Mouse (Mus musculus) neural tube, embryonic 14.5 days (tissue): ENCODE data around the gene Sst. TPM values are rescaled to one million over a fixed set of nuclear protein-coding genes. Genes with fewer than 3 reads are reported as not detected.

Experiments
- ATAC-seq: fragments of 200-750 bp; cut with Nextera tagmentation; 2 replicates; pipeline ENCODE4 v1.8.0; 2017; ENCODE audit warnings: low read depth, mild to moderate bottlenecking, moderate TSS enrichment, moderate library complexity
- H3K27ac ChIP-seq: fragments of 300-500 bp; sonication (generic); 2 replicates; pipeline ENCODE4 v1.5.1; 2014; ENCODE audit warnings: low read depth, mild to moderate bottlenecking, control low read depth, low read length, moderate library complexity, mixed read lengths
- H3K27me3 ChIP-seq: fragments of 300-500 bp; sonication (generic); 2 replicates; pipeline ENCODE4 v1.6.1; 2014; ENCODE audit warnings: low read length; ENCODE audit not compliant: control insufficient read depth, insufficient read depth
- H3K36me3 ChIP-seq: fragments of 300-500 bp; sonication (generic); 2 replicates; pipeline ENCODE4 v1.6.1; 2014; ENCODE audit warnings: low read length, mixed read lengths; ENCODE audit not compliant: control insufficient read depth, insufficient read depth
- H3K4me1 ChIP-seq: fragments of 300-500 bp; sonication (generic); 2 replicates; pipeline ENCODE4 v1.6.1; 2014; ENCODE audit warnings: low read length; ENCODE audit not compliant: control insufficient read depth, insufficient read depth
- H3K4me2 ChIP-seq: fragments of 300-500 bp; sonication (generic); 2 replicates; pipeline ENCODE4 v1.6.1; 2014; ENCODE audit warnings: mild to moderate bottlenecking, low read depth, low read length, control low read depth
- H3K4me3 ChIP-seq: fragments of 300-500 bp; sonication (generic); 2 replicates; pipeline ENCODE4 v1.5.1; 2014; ENCODE audit warnings: low read depth, low read length, control low read depth, mixed read lengths
- H3K9ac ChIP-seq: fragments of 300-500 bp; sonication (generic); replicated peaks from 2 replicates; pipeline ENCODE4 v1.6.1; 2014; ENCODE audit warnings: low read depth, mild to moderate bottlenecking, control low read depth, low read length, mixed read lengths
- H3K9me3 ChIP-seq: fragments of 300-500 bp; sonication (generic); 2 replicates; pipeline ENCODE4 v1.6.1; 2016; ENCODE audit warnings: low read length; ENCODE audit not compliant: control insufficient read depth
- WGBS: fragments of 180-500 bp; shearing (Covaris S2); extraction: QIAGEN DNeasy Blood & Tissue Kit; methylation state at CpG from one replicate; pipeline ENCODE4 v1.1.7; 2014; 5-methylcytosine and 5-hydroxymethylcytosine counted together
- polyA plus RNA-seq: library from polyadenylated mRNA; unstranded; fragments of >200 nt; fragmentation: Nextera tagmentation; extraction: Ambion mirVana; gene quantifications from 2 replicates; pipeline ENCODE4 v1.2.1, GENCODE M21; 2014

Sst gene
- polyA plus RNA-seq: 202 and 248 TPM in 2 replicates

DNA sequence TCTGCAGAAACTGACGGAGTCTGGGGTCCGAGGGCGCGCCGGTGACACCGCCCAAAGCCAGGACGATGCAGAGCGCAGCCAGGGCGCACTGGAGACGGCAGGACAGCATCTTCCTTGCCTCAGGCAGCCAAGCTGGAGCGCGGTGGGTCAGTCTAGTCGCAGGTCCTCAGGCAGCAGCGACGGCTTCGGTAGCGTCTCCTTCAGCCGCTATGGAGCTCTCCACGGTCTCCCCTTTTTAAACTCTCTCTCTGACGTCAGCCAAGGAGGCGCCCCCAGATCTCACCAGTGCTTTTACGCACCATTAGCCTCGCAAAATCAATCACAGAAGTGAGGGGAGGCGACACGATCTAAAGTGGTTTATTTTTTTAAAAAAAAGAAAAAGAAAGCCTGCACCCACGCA is at the start of gene Sst:
TSS of gene Sst (minus strand) at position 323 of the 400 bp plus-strand sequence.
- ATAC-seq: peak; percentile 50; the same call in 1 of the 2 replicates
- Histone ChIP-seq H3K4me3 (peak within 1 kb of the TSS; percentile 17), H3K9ac (0 out of 2 replicates have a peak within 1 kb of the TSS, but pooled peaks have one; percentile 3), H3K36me3 (no peaks in the 10 kb centered on the region), H3K9me3 (no peaks in the 10 kb centered on the region), H3K4me1 (peaks cover 3% of the 10 kb centered on the region; the same call in 1 of the 2 replicates), H3K27me3 (0 out of 2 replicates have a peak, but pooled peaks cover 8% of the 10 kb centered on the region), H3K27ac (no peak within 1 kb of the TSS), H3K4me2 (peak within 1 kb of the TSS; percentile 39)
- WGBS: 4% methylated on average over 26 of the region's 26 CpGs

DNA sequence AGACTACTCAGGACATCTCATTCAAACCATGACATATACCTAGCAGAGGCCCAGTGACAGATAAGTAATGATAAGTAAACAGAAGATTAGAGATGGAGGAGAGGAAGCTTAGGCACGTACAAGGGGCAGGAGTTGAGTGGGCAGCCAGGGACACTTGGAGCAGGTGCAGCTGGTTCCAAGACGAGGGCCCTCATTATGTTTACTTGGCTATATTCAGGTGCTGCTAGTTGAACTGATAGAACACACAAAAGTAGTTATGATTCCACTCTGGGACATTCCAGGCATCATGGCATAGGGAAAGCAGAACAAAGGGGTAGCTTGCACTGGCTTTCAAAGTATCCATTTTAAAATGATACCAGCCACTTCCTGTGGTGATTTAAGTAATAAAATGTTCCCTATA is 43.6 kb upstream of the Sst start:
- no peaks in the 10 kb centered on the region for H3K36me3 ChIP-seq
- no peak overlapping the region for H3K4me3 ChIP-seq
- H3K9me3 ChIP-seq: no peaks in the 10 kb centered on the region
- no peak overlapping the region for H3K9ac ChIP-seq
- ATAC-seq: no peak
- H3K4me2 ChIP-seq: no peak overlapping the region
- H3K4me1 ChIP-seq: no peaks in the 10 kb centered on the region
- no peak overlapping the region for H3K27ac ChIP-seq
- 81% methylated on average over 2 of the region's 2 CpGs for WGBS
- H3K27me3 ChIP-seq: no peaks in the 10 kb centered on the region

DNA sequence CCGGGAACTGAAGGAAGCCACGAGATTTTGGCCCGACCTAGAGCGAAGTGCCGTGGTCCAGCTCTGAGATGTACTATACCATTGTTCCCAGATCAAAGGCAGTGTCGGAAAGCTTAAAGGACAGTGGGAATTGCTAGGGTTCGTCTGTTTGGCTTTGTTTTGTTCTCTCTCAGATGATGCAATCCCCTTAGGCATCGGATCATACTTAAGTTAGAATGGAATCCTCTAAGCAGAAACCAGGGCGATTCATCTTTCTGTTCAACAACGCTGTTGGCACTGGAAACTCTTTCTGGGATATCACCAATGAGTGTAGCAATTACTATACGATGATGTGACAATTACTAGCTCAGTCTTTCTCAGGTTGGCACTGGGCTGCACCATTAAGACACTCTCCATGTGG is 41.5 kb upstream of the Sst start, which contains the start of gene Rtp2:
TSS of gene Rtp2 (minus strand) at position 101 of the 400 bp plus-strand sequence.
- 61% methylated on average over 11 of the region's 11 CpGs for WGBS
- Histone ChIP-seq H3K27me3 (no peaks in the 10 kb centered on the region), H3K4me3 (no peak within 1 kb of the TSS), H3K27ac (no peak within 1 kb of the TSS), H3K9ac (no peak within 1 kb of the TSS), H3K4me1 (no peaks in the 10 kb centered on the region), H3K4me2 (no peak within 1 kb of the TSS), H3K9me3 (no peaks in the 10 kb centered on the region), H3K36me3 (no peaks in the 10 kb centered on the region)
- ATAC-seq: no peak

DNA sequence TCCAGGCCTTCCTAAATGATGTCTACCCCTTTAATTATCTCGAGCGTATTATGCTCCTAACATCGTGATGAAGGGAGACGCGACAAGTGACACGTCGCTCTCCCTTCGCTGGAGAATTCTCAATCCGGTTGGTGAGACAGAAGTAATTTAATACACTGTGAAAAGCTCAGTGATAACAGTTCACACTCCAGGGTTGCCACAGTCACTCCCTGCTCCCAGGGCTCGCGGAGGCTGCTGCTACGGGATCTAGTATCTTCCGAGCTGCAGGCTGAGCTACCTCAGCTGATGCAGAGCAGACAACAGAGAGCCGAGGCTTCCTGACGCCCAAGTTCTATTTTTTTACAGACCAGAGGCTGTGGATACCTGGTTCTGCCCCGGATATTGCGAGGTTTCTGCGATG is 40.5 kb upstream of the Sst start:
- Histone ChIP-seq H3K4me3 (no peak overlapping the region), H3K4me1 (no peaks in the 10 kb centered on the region), H3K4me2 (no peak overlapping the region), H3K27ac (no peak overlapping the region), H3K36me3 (no peaks in the 10 kb centered on the region), H3K9ac (no peak overlapping the region), H3K27me3 (no peaks in the 10 kb centered on the region), H3K9me3 (no peaks in the 10 kb centered on the region)
- no peak for ATAC-seq
- 85% methylated on average over 18 of the region's 18 CpGs for WGBS

DNA sequence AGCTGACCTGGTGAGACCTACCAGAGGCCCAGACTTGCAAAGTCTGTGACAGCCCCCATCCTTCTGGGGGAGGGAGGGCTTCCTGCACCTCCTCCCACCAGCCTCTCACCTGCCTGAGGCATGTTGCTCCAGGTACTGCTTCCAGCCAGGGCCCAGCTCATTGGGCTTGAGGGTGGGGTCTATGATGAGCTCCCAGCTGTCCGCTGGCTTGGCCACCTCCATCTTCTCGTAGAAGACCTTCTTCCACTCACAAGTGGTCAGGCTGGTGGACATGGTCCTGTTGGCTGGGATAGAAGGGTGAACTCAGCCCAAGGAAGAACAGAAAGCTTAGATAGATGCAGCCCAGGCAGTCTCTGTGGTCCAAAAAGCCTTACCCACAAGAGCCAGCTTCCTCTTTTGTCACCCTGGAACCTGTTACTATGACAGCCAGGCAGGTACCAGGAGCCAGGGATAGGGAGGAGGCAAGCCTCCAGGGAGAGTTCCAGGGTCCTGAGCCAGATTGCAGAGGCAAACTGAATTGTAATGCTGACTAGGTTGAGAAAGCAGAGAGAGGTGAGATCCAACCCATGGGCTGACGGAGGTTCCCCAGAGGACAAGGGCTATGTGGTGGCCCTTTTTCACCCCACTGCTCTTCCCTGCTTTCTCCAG is 39.8 kb upstream of the Sst start:
- WGBS: 90% methylated on average over 3 of the region's 3 CpGs

DNA sequence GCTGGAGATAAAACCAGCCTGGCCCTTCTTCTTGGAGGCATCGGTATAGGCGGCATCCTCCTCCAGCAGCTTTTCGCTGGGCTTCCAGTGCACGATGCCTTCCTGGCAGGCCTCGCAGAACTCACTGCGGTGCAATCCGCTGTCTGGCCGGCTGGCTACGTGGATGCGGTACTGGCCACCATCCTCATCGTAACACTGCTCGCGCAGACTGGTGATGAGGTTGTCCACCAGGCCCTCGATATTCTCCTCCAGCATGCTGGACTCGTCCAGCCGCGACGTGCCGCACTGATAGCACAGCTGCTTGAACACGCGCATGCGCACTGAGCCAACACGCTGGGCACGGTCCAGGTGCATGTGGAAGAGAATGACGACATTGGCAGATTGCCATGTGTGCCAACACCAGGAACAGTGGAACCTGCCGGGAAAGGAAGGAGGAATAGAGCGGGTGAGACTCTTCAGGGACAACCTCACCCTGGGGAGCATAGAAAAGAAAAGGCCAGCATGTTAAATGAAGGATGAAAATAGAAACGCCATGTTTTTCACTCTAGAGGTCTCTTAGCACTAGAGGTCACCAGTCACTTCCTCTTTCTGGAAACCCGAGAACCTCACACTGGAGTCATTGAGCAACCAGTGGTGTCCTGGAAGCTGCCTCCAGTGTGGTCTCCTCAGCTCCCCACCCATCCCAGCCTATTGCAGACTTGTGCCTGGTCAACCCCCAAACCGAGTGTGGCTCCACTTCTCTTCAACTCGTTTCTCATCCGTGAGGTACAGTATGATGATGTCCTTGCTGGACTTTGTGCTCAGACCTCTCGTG is 36.8 kb upstream of the Sst start:
- Histone ChIP-seq H3K27me3 (no peaks in the 10 kb centered on the region), H3K4me3 (no peak overlapping the region), H3K4me2 (no peak overlapping the region), H3K36me3 (no peaks in the 10 kb centered on the region), H3K4me1 (no peaks in the 10 kb centered on the region), H3K27ac (no peak overlapping the region), H3K9ac (no peak overlapping the region), H3K9me3 (no peaks in the 10 kb centered on the region)
- WGBS: 90% methylated on average over 33 of the region's 33 CpGs
- no peak for ATAC-seq

More for the DNA sequence above, 39.8 kb upstream of the Sst start:
- Histone ChIP-seq H3K4me1 (no peaks in the 10 kb centered on the region), H3K4me2 (no peak overlapping the region), H3K9me3 (no peaks in the 10 kb centered on the region), H3K27ac (no peak overlapping the region), H3K36me3 (no peaks in the 10 kb centered on the region), H3K4me3 (no peak overlapping the region), H3K27me3 (no peaks in the 10 kb centered on the region), H3K9ac (no peak overlapping the region)
- ATAC-seq: no peak

DNA sequence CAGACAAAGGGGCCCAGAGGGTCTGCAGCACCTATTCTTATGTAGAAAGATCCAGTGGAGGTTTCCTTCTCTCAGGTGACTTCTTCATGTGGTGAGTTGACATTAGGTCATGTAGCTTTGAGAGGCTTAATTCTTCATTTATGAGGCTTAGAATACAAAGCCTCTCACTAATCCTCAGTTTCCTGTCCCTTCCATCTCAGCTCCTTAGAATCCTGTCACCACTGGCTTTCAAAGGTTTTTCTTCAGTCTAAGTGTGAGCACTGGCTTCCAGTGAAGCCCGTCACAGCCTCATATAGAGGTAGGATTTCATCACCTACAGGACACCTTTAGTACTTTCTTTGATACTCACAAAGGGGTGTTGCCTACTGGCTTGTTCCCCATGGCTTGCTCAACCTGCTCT is 32.1 kb upstream of the Sst start:
- H3K4me3 ChIP-seq: no peak overlapping the region
- 92% methylated on average over 1 of the region's 1 CpGs for WGBS
- no peak overlapping the region for H3K4me2 ChIP-seq
- H3K9ac ChIP-seq: no peak overlapping the region
- no peaks in the 10 kb centered on the region for H3K36me3 ChIP-seq
- H3K4me1 ChIP-seq: no peaks in the 10 kb centered on the region
- no peak overlapping the region for H3K27ac ChIP-seq
- H3K27me3 ChIP-seq: no peaks in the 10 kb centered on the region
- no peak for ATAC-seq
- H3K9me3 ChIP-seq: no peaks in the 10 kb centered on the region

DNA sequence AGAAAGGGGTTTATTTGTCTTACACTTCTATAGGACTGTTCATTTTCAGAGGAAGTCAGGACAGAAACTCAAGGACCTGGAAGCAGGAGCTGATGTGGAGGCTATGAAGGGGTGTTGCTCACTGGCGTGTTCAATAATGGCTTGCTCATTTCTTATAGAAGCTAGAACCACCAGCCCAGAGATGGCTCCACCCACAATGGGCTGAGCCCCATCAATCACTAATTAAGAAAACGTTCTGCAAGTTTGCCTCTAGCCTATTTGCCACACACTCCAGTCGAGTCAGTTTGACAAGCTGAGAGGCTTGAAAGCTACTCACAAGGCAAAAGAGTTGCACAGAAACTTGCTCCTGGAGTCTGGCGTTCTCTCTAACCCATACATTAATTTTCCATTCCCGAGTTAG is 30.9 kb upstream of the Sst start:
- no peak overlapping the region for H3K4me3 ChIP-seq
- no peaks in the 10 kb centered on the region for H3K27me3 ChIP-seq
- no peaks in the 10 kb centered on the region for H3K9me3 ChIP-seq
- no peak overlapping the region for H3K4me2 ChIP-seq
- H3K27ac ChIP-seq: no peak overlapping the region
- 76% methylated on average over 5 of the region's 5 CpGs for WGBS
- no peaks in the 10 kb centered on the region for H3K4me1 ChIP-seq
- no peak for ATAC-seq
- H3K9ac ChIP-seq: no peak overlapping the region
- H3K36me3 ChIP-seq: no peaks in the 10 kb centered on the region

DNA sequence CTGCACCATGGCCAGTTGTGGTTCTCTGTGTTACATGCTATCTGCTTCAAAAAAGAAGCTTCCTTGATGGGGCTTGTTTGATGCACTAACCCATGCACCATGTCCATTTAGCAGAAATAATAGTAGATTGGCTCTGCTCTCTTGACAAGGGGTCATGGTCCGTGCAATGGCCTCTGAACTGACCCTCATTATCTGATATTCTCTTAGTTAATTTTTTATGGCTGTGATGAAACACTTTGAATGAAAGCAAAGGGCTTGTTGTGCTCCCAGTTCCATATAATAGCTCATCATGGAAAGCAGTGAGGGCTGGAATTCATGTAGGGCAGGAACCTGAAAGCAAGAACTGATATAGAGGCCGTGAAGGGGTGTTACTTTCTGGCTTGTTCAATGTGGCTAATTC is 28.7 kb upstream of the Sst start:
- H3K27ac ChIP-seq: no peak overlapping the region
- WGBS: 79% methylated on average over 2 of the region's 2 CpGs
- H3K4me2 ChIP-seq: no peak overlapping the region
- ATAC-seq: no peak
- no peak overlapping the region for H3K9ac ChIP-seq
- no peaks in the 10 kb centered on the region for H3K36me3 ChIP-seq
- no peaks in the 10 kb centered on the region for H3K27me3 ChIP-seq
- H3K4me1 ChIP-seq: no peaks in the 10 kb centered on the region
- H3K4me3 ChIP-seq: no peak overlapping the region
- no peaks in the 10 kb centered on the region for H3K9me3 ChIP-seq
